Mouse (Mus musculus) layer of hippocampus, adult 9-11 months (tissue): ENCODE measurements around the gene Cd22.
A peak's percentile ranks its signal among the peaks of the same experiment; 100 is the strongest.
"Not testable (repeated sequence)": the region's sequence is repeated elsewhere in the genome, so short reads cannot be mapped to it uniquely, and the experiment has no call there.

Source experiments
- DNase-seq: peaks from one replicate; pipeline ENCODE4 v3.0.0; 2022

The Cd22 gene

GRCm38 (mm10) chr7:30880176-30880575 is at the start of gene Cd22:
Gene Cd22, minus strand, starts transcription at chr7:30880342.
- DNase-seq, result no peak

GRCm38 (mm10) chr7:30924581-30924980 is 44.4 kb upstream of the Cd22 start, which contains the start of gene Hamp2:
Gene Hamp2, minus strand, starts transcription at chr7:30924681.
- DNase-seq, result not testable (repeated sequence)

- DNase-seq, result no peak
These were observed 43.9 kb upstream of the Cd22 start for GRCm38 (mm10) chr7:30924071-30924470.

- DNase-seq, result not testable (repeated sequence)
These were observed 42.3 kb upstream of the Cd22 start for GRCm38 (mm10) chr7:30922490-30922889.

GRCm38 (mm10) chr7:30920217-30920616 is 40.1 kb upstream of the Cd22 start:
- DNase-seq, result no peak

GRCm38 (mm10) chr7:30917219-30917618 is 37.1 kb upstream of the Cd22 start:
- DNase-seq, result no peak

DNA sequence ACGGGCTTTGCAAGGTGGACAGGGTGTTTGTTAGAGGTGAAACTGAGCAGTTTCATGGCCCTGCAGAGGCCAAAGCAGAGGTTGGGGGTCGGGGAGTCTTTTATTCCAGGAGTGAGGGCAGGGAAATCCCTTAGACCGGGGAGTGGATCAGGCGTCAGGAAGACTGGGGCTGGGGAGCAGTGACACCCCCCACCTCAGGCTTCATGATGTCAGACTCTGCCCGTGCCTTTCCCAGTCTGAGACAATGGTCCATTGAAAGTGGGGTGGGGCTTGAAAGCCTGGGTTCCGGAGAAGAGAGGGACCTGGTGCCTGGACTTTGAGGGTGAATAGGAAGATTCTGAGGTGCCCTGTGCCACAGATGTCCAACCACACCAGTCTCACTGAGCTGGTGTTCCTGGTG is 36.6 kb upstream of the Cd22 start:
- DNase-seq, result peak; percentile 69

DNA sequence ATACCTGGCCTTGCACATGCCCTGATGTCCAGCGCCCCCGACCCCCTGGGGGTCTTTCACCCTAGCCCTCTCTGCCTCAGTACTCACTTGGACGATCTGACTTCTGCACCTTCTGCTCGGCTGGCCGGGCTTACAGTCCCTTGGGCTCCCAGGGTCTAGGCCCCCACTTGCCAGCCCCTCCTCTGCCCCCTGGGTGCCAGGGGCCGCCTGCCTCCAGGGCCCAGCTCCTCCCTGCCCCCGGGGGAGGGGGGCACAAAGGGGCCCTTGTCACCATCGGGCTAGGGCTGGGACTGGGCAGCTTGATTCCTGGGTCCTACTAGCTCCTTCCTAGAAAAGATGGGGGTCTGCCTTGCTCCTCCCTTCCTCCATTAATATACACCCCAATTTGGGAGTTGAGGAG is 34.6 kb upstream of the Cd22 start, which contains the start of gene Mag:
TSS of gene Mag (minus strand) at position 142 of the 400 bp plus-strand sequence.
- peak; percentile 80 for DNase-seq

GRCm38 (mm10) chr7:30909773-30910172 is 29.6 kb upstream of the Cd22 start:
- DNase-seq, result no peak

DNA sequence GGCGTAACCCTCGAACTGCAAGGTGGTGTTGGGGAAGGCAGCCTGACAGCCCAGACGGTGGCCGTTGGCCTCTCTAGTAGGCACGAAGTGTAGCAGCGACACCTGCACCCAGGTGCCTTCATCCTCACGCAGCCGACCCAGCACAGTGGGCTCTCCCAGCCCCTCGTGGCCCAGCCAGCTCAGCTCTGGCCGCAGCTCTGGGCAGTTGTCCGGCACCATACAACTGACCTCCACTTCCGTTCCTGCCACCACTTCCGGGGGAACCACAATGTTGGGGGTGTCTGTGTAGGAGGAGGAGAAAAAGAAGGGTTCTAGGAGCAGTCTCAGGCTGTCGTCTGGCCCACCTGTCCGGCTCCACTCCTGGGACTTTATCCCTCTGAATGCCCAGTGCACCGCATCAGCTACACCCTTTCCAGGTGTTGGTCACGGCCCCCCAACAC is 28.9 kb upstream of the Cd22 start:
- no peak for DNase-seq

DNA sequence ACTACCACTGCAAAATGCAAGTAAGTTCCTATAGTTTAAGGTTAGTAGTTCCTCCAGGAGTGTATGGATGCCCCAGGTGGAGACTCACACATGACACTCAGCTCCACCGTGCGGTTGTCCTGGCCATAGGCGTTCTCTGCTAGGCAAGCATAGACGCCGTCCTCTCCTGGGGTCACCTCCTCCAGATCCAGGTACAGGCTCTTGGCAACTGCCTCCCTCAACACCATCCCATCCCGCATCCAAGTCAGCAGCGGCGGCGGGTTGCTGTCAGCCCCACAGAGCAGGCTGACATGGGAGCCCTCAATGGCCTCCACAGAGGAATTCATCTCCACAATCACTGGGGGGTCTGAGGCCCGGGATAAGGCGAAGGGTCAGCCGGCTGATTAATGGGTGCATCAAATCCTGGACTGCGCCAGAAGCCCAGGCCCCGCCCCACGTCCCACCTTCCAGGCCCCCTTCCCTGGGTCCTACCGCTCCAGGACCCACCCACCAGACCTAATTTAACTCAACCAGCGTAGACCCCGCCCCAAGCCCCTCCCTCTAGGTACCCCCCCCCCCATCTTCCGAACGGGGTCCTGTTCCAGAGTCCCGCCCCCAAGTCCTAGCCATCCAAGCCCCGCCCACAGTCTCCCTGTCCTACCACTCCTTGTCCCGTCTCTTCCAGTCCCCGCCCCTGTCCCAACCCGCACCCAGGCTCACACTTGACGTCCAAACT is 28.3 kb upstream of the Cd22 start:
- DNase-seq, result no peak

DNA sequence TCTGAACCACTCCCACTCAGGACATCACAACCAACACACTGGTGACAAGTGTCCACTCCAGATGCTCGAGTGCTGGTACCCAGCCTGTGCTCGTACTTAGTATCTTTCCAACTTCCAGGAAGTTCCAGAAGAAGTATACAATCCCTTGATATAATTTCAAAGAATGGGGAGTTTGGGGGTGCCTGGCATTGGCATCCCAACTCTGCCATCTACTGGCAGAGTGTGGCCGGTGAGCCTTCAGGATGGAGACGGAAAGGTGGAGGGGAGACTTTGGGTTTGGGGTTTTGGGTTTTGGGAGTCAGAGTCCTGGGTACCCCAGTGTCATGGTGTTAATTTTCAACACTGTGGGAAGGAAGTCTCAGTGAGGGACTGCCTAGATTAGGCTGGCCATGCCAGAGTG is 23.9 kb upstream of the Cd22 start:
- no peak for DNase-seq

DNA sequence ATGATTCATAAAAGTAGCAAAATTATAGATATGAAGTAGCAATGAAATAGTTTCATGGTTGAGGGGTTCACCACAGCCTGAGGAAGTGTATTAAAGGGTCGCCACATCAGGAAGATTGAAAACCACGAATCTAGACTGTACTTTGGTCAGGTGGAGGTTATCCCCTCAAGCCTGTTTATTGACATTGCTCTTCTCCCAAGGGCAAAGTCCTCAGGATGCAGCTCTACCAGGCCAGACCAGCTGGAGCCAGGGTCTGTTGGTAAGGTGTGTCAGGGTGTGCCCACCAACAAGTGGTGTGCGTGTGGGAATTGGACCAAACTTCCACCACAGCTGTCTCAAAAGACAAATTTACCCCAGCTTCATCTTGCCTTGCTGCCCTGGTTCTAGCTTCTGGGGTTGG is 15.1 kb upstream of the Cd22 start:
- no peak for DNase-seq

GRCm38 (mm10) chr7:30892515-30892914 is 12.4 kb upstream of the Cd22 start:
- DNase-seq, result no peak

DNA sequence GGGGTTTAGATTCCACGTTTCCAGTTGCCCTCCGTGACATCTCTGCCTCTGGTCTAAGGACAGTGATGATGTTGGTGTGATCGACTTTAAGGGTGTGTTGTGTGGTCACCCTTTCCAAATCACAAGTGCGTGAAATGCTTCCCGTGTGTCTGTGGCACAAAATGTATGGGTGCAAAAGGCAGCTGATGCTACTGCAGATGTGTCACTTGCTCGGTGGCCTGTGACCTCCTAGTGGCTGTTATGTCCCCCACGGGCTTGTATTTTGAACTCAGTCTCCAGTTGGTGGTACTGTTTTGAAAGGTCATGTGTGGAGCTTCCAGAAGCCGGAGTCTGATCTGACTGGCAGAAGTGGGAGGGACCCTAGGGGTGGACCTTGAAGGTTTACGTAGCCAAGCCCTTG is 11.6 kb upstream of the Cd22 start:
- no peak for DNase-seq

DNA sequence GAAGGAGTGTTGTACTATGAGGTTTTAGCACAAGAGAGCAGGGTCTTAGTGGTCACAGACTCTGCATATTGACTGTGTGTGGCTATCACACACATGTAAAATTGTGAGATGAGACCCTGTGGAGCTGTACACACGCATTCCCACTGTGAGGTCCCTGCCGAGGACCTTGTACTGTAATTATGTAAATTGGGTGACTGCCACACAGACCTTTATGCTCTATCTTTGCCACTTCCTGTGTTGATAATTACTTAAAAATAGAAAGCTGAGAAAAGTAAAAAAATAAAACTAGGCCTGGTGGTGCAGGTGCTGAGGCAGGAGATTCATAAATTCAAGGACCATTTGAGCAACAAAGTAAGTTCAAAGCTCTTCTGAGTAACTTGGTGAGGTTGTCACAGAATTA is 10.5 kb upstream of the Cd22 start:
- DNase-seq, result no peak

DNA sequence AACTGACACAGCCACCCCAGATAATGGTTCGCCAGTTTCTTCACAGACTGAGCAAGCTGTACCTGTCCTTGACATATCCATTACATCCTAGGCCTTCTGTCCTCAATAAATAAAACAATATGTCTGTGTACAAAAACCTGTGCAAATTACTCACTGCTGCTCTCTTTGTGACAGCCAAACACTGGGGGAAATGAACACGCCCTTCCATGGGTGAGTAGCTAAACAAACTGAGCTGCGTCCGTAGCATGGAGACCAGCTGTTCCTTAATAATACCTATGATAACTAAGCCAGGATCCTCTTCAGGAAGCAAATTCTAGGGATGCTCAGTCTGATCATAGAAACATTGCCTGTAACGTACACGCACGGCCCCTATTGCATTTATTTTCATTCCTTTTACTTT is 8.6 kb upstream of the Cd22 start:
- DNase-seq, result no peak

DNA sequence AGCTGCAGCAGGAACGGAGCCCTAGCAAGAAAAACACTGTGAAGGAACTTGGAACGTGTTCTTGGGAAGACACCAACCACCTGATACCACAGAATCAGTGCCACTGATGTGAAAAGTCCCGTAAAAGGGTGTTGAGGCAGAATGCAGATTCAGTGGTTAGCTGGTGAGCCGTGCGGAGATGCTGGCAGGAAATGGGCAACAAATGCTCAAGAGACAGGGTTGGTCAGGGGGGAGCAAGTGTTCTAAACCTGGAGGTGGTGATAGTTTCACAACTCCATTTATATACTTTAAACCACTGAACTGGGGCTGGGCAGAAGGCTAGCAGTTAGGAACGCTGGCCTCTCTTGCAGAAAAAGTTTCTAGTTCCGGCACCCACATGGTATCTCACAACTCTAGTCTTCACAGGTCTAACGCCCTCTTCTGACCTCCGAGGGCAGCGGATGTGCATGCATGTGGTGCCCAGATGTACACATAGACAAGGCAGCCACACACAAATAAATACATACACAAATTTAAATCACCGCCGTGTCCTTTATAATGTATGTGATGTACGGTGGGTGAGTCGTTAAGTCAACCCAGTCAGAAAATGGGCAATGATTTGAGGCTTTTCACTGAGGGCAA is 7.5 kb upstream of the Cd22 start:
- DNase-seq, result no peak

DNA sequence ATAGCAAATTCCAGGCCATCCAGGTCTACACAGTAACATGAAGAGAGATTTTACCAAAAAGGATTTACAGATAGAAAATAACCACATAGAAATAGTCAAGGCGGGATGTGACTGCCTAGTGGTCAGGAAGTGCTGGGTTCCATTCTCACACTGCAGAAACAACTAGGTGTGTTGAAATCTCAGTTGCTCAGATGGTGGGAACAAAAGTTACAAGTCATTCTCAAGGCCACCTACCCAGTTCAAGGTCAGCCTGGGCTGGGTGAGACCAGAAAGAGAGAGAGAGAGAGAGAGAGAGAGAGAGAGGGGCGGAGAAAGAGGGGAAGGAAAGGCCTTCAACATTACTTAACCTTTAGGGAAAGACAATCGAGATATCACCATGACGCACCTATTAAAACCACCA is 6.7 kb upstream of the Cd22 start:
- no peak for DNase-seq

- no peak for DNase-seq
These were observed 3.9 kb upstream of the Cd22 start for GRCm38 (mm10) chr7:30884047-30884446.

GRCm38 (mm10) chr7:30881367-30881766 is 1.2 kb upstream of the Cd22 start:
- no peak for DNase-seq

- DNase-seq, result no peak
These were observed 1.2 kb downstream of the Cd22 start for GRCm38 (mm10) chr7:30878950-30879349.

DNA sequence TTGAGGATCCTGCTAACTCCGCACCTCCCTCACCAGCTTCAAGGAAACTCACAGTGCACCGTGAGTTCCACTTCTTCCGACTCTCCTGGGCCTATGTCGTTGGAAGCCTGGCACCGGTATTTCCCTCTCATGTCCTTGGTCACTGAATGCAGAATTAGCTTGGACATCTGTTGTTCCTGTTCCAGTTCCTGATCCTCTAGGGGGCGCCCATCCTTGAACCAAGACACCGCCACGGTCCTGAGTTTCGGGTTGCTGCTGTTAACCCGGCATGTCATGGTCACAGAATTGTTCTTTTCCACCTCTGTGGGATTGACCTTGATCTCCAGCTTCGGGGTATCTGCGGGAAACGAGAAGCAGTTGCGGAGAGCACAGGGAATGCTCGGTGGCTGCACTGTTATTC is 7.1 kb downstream of the Cd22 start:
- DNase-seq, result peak; percentile 58

DNA sequence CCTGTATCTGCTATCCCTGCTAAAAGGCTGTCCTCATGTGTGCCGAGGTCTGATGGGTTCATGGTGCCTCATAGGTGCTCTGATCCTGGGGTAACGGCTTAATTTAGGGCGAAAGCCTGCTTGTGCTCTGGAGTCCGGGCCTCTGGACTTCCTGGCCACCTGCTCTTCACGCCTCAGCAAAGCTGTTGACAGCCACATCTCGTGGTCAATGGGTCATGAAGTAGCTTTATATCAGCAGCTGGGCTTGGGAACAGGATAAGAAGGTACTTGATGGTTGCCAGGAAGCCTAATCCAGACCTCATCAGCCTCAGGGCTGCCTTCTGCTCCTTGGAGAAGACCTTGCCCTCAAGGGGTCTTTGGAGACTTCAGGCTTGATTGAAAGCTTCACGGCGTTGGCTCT is 16.8 kb downstream of the Cd22 start:
- DNase-seq, result no peak

DNA sequence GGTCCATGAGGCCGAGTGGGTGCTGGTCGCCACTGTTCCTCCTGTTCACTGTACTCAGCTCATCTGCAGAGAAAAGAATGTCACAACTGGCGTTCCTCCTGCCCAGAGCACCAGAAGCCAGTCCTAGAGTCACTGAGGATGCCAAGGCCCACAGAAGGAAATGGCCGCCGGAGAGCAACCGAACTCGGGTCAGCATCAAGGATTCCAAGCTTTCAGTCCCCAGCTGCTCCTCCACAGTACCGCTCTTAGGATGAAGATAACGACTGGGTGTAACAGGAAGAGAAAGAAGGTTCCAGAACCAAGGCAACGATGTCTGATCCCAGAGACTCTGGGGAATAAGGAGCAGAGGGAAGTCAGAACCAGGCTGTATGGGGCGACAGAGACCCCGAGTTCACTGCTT is 18.7 kb downstream of the Cd22 start, which contains the start of gene Ffar1:
TSS of gene Ffar1 (minus strand) at position 101 of the 400 bp plus-strand sequence.
- no peak for DNase-seq
